Mouse (Mus musculus) cortical plate, adult 2 months (tissue): ENCODE results near the gene Podxl.

Source experiments
- CTCF ChIP-seq: fragments of 200-500 bp; IDR thresholded peaks from 2 replicates; pipeline ENCODE4 v1.5.1; 2011; ENCODE audit warnings: mild to moderate bottlenecking, control low read depth, low read length; ENCODE audit not compliant: insufficient read depth; ENCODE audit errors: extremely low read depth
- POLR2A ChIP-seq: fragments of 200-500 bp; IDR thresholded peaks from 2 replicates; pipeline ENCODE4 v1.6.1; 2011; ENCODE audit warnings: mild to moderate bottlenecking, low read length, control low read depth; ENCODE audit not compliant: insufficient read depth; ENCODE audit errors: extremely low read depth

DNA sequence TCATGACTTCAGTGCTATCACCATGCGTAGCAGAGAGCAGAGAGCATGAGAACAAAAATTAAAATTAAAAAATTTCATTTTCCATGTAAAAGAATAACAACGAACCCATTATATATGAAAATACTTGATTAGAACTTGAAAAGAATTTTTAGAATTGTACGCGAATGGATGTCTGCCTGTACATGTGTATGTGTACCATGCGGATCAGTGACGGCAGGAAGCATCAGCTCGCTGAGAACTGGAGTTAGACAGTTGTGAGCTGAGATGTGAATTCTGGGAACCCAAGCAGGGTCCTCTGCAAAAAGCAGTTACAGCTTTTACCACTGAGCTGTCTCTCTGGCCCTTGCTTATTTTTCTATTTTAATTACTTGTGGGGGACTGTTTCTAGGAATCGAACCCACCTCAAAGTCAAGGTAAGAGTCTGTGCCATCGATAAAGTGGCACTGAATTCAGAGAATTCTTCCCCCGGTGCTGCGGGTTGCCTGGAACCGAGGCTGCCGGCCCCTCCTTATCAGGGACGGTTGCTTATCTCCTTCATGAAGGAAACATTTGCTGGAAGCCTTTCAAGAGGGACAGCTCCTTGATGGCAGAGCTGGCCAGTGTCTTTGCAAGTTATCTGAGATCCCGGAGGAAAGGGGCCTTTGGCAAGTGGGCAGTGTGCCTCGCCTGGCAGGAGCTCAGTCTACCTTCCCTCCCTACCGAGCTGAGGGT lies 48.9 kb upstream of the Podxl start:
- no peak for TF ChIP-seq CTCF
- TF ChIP-seq POLR2A: no peak
